Mouse (Mus musculus) intestine, embryonic 14.5 days (tissue): ENCODE results near the gene H2-Eb1. TPM values are rescaled to one million over a fixed set of nuclear protein-coding genes. Genes with fewer than 3 reads are reported as not detected.

Experiments used
- ATAC-seq: fragments of 200-750 bp; cut with Nextera tagmentation; replicated peaks from 2 replicates; pipeline ENCODE4 v1.8.0; 2017; ENCODE audit warnings: low read depth, moderate number of reproducible peaks, moderate TSS enrichment, moderate library complexity; ENCODE audit not compliant: low FRiP score, low TSS enrichment
- DNase-seq: peaks from one replicate; pipeline ENCODE4 v3.0.0-alpha.2; 2018; ENCODE audit warnings: low spot score
- H3K27ac ChIP-seq: fragments of 300-500 bp; sonication (generic); 2 replicates; pipeline ENCODE4 v1.5.1; 2014; ENCODE audit warnings: low read depth, mild to moderate bottlenecking, control low read depth
- H3K27me3 ChIP-seq: fragments of 300-500 bp; sonication (generic); replicated peaks from 2 replicates; pipeline ENCODE4 v1.6.1; 2014; ENCODE audit warnings: low read length, control low read depth; ENCODE audit not compliant: control insufficient read depth, insufficient read depth
- H3K36me3 ChIP-seq: fragments of 300-500 bp; sonication (generic); 2 replicates; pipeline ENCODE4 v1.6.1; 2014; ENCODE audit warnings: low read length, control low read depth; ENCODE audit not compliant: control insufficient read depth, insufficient read depth
- H3K4me1 ChIP-seq: fragments of 300-500 bp; sonication (generic); replicated peaks from 2 replicates; pipeline ENCODE4 v1.6.1; 2014; ENCODE audit warnings: low read length, control low read depth, mixed read lengths; ENCODE audit not compliant: control insufficient read depth, insufficient read depth
- H3K4me2 ChIP-seq: fragments of 300-500 bp; sonication (generic); 2 replicates; pipeline ENCODE4 v1.6.1; 2014; ENCODE audit warnings: low read length
- H3K4me3 ChIP-seq: fragments of 300-500 bp; sonication (generic); 2 replicates; pipeline ENCODE4 v1.5.1; 2014; ENCODE audit warnings: low read depth, low read length, control low read depth, mixed read lengths
- H3K9ac ChIP-seq: fragments of 300-500 bp; sonication (generic); 2 replicates; pipeline ENCODE4 v1.6.1; 2014; ENCODE audit warnings: mild to moderate bottlenecking, low read length
- H3K9me3 ChIP-seq: fragments of 300-500 bp; sonication (generic); 2 replicates; pipeline ENCODE4 v1.6.1; 2016; ENCODE audit warnings: low read length, control low read depth; ENCODE audit not compliant: control insufficient read depth
- WGBS: fragments of 180-500 bp; shearing (Covaris S2); extraction: QIAGEN DNeasy Blood & Tissue Kit; methylation state at CpG from one replicate; pipeline ENCODE4 v1.1.7; 2014; 5-methylcytosine and 5-hydroxymethylcytosine counted together
- polyA plus RNA-seq: library from polyadenylated mRNA; unstranded; fragments of >200 nt; fragmentation: Nextera tagmentation; extraction: Ambion mirVana; gene quantifications from 2 replicates; pipeline ENCODE4 v1.2.1, GENCODE M21; 2014

H2-Eb1 gene
- polyA plus RNA-seq, 1 experiment from 2014 or later, result 4.1 TPM

DNA sequence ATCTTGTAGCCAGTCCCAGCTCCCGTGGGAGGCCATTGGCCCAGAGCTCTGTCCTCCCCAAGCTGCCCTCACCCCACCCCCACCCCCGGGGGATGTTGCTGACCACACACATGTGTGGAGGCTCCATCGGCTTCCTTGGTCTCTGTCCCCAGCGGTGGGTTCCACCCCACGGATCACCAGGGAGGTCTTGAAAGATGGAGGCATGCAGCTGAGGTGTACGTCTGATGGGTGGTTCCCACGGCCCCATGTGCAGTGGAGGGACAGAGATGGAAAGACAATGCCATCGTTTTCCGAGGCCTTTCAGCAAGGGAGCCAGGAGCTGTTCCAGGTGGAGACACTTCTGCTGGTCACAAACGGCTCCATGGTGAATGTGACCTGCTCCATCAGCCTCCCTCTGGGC, 59.4 kb downstream of the H2-Eb1 start:
- WGBS, result 79% methylated on average over 10 of the region's 10 CpGs
- DNase-seq, result no peak

More for the DNA sequence above, 59.4 kb downstream of the H2-Eb1 start:
- H3K27me3 ChIP-seq, result 0 out of 2 replicates have a peak, but pooled peaks cover 2% of the 10 kb centered on the region
- H3K4me2 ChIP-seq, result no peak overlapping the region
- H3K9me3 ChIP-seq, result no peaks in the 10 kb centered on the region
- ATAC-seq, result no peak
- no peaks in the 10 kb centered on the region for H3K36me3 ChIP-seq
- no peak overlapping the region for H3K27ac ChIP-seq
- H3K9ac ChIP-seq, result no peak overlapping the region
- H3K4me1 ChIP-seq, result no peaks in the 10 kb centered on the region
- no peak overlapping the region for H3K4me3 ChIP-seq

Other genes starting within 250 kb of the H2-Eb1 start
- gene H2-Oa, start 213.5 kb upstream of the H2-Eb1 start, polyA plus RNA-seq, result 0.75 and 1.1 TPM in 2 replicates
- gene H2-DMa, start 186.3 kb upstream of the H2-Eb1 start, polyA plus RNA-seq, result 11.0 and 13.5 TPM in 2 replicates
- gene Brd2, start 183.2 kb upstream of the H2-Eb1 start, polyA plus RNA-seq, result 124 and 144 TPM in 2 replicates
- 0.15 and 0.42 TPM in 2 replicates for gene H2-DMb2, start 162.6 kb upstream of the H2-Eb1 start, polyA plus RNA-seq
- gene H2-DMb1, start 152.8 kb upstream of the H2-Eb1 start, polyA plus RNA-seq, result 1.7 and 1.8 TPM in 2 replicates
- 4.2 and 4.9 TPM in 2 replicates for gene Tap1, start 118.3 kb upstream of the H2-Eb1 start, polyA plus RNA-seq
- gene Psmb9, start 118.1 kb upstream of the H2-Eb1 start, polyA plus RNA-seq, result 4.6 and 4.7 TPM in 2 replicates
- 13.7 and 14.0 TPM in 2 replicates for gene Psmb8, start 108.1 kb upstream of the H2-Eb1 start, polyA plus RNA-seq
- 2.2 and 2.5 TPM in 2 replicates for gene Tap2, start 102.3 kb upstream of the H2-Eb1 start, polyA plus RNA-seq
- gene H2-Ob, start 67.0 kb upstream of the H2-Eb1 start, polyA plus RNA-seq, result 0.11 TPM in 1 of 2 replicates, not detected in the other
- gene H2-Ab1, start 48.2 kb upstream of the H2-Eb1 start, polyA plus RNA-seq, result 12.2 and 12.9 TPM in 2 replicates
- 4.7 and 5.8 TPM in 2 replicates for gene H2-Aa, start 18.0 kb upstream of the H2-Eb1 start, polyA plus RNA-seq
- gene H2-Eb2, start 19.8 kb downstream of the H2-Eb1 start, polyA plus RNA-seq, result not detected in 2 replicates
- 0.60 and 0.81 TPM in 2 replicates for gene Btnl2, start 49.0 kb downstream of the H2-Eb1 start, polyA plus RNA-seq
- 0.59 and 1.3 TPM in 2 replicates for gene Btnl1, start 71.3 kb downstream of the H2-Eb1 start, polyA plus RNA-seq
- gene BC051142, start 93.0 kb downstream of the H2-Eb1 start, polyA plus RNA-seq, result 0.51 and 0.91 TPM in 2 replicates
- 1.1 and 3.3 TPM in 2 replicates for gene Btnl4, start 171.5 kb downstream of the H2-Eb1 start, polyA plus RNA-seq
- gene Btnl6, start 211.5 kb downstream of the H2-Eb1 start, polyA plus RNA-seq, result 0.14 and 0.22 TPM in 2 replicates